Mouse (Mus musculus): ENCODE measurements at regions not wholly inside any gene's neighbourhood (a gene's known extent, or its start where the extent isn't known, plus 50 kb on each side); places are given as distances from the start of the nearest gene placed in this dataset.

- TF ChIP-seq POLR2A (IDR thresholded peaks at IDR 0.05; ENCODE audit: extremely low read depth, insufficient read depth, low read length): no peak
- no peak for TF ChIP-seq CTCF (IDR thresholded peaks at IDR 0.05; ENCODE audit: low read depth, low read length)
These were observed 125.4 kb upstream of the Tex13c2 start for GRCm38 (mm10) chrX:42364137-42364536.

All from liver, adult 2 months (tissue).